Mouse (Mus musculus): ENCODE data around the gene Odf4. TPM values are rescaled to one million over a fixed set of nuclear protein-coding genes. Genes with fewer than 3 reads are reported as not detected.

The Odf4 gene
- polyA plus RNA-seq, 1 experiment from 2014 or later = not detected

- no peaks in the 10 kb centered on the region for H3K27me3 ChIP-seq (ENCODE audit: control insufficient read depth, insufficient read depth, low read depth, low read length)
- H3K4me1 ChIP-seq (ENCODE audit: control insufficient read depth, low read depth, low read length) = peaks cover 24% of the 10 kb centered on the region
- no peak overlapping the region for H3K4me3 ChIP-seq (ENCODE audit: low read depth, low read length)
- H3K27ac ChIP-seq (ENCODE audit: low read length) = no peak overlapping the region
- no peak for ATAC-seq (ENCODE audit: low read depth)
- 49% methylated on average over 14 of the region's 14 CpGs for WGBS (ENCODE audit: insufficient replicate concordance)
- no peak overlapping the region for H3K4me2 ChIP-seq (ENCODE audit: low read depth, low read length)
- no peaks in the 10 kb centered on the region for H3K9me3 ChIP-seq (replicated peaks; ENCODE audit: control insufficient read depth, low read length)
- no peaks in the 10 kb centered on the region for H3K36me3 ChIP-seq (ENCODE audit: control insufficient read depth, insufficient read depth)
- no peak overlapping the region for H3K9ac ChIP-seq (ENCODE audit: low read depth, low read length)
Measured at GRCm38 (mm10) chr11:68882107-68882506, 44.8 kb downstream of the Odf4 start.

GRCm38 (mm10) chr11:68878811-68879210 lies 48.1 kb downstream of the Odf4 start:
- peaks cover 11% of the 10 kb centered on the region for H3K4me1 ChIP-seq (ENCODE audit: control insufficient read depth, low read depth, low read length)
- ATAC-seq (ENCODE audit: low read depth) = no peak
- no peaks in the 10 kb centered on the region for H3K9me3 ChIP-seq (replicated peaks; ENCODE audit: control insufficient read depth, low read length)
- H3K9ac ChIP-seq (ENCODE audit: low read depth, low read length) = no peak overlapping the region
- no peaks in the 10 kb centered on the region for H3K36me3 ChIP-seq (ENCODE audit: control insufficient read depth, insufficient read depth)
- H3K4me3 ChIP-seq (ENCODE audit: low read depth, low read length) = no peak overlapping the region
- no peaks in the 10 kb centered on the region for H3K27me3 ChIP-seq (ENCODE audit: control insufficient read depth, insufficient read depth, low read depth, low read length)
- 57% methylated on average over 5 of the region's 5 CpGs for WGBS (ENCODE audit: insufficient replicate concordance)
- no peak overlapping the region for H3K27ac ChIP-seq (ENCODE audit: low read length)
- no peak overlapping the region for H3K4me2 ChIP-seq (ENCODE audit: low read depth, low read length)

DNA sequence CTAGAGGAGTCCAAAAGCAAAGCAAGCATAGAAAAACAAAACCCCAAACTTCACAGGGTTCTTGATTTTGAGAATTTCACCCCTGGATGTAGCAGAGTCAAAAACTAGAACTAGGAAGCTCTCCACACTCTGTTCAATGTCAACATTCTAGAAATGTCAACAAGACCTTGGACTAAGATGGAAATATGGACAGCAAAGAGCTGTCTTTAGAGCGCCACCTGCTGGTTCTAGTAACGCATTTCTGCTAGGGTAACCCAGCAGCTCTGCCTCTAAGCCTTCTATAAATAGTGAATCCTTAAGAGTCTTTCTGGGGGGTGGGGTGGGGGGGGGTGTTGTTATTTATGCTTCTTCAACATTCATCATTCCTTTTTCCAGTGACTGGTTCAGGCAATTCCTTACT lies 52.0 kb downstream of the Odf4 start:
- no peaks in the 10 kb centered on the region for H3K36me3 ChIP-seq (ENCODE audit: control insufficient read depth, insufficient read depth)
- no peaks in the 10 kb centered on the region for H3K9me3 ChIP-seq (replicated peaks; ENCODE audit: control insufficient read depth, low read length)
- H3K4me1 ChIP-seq (ENCODE audit: control insufficient read depth, low read depth, low read length) = peaks cover 4% of the 10 kb centered on the region; the same call in 1 of the 2 replicates
- no peak overlapping the region for H3K9ac ChIP-seq (ENCODE audit: low read depth, low read length)
- H3K27ac ChIP-seq (ENCODE audit: low read length) = no peak overlapping the region
- no peaks in the 10 kb centered on the region for H3K27me3 ChIP-seq (ENCODE audit: control insufficient read depth, insufficient read depth, low read depth, low read length)
- peak; percentile 55; the same call in 1 of the 2 replicates for ATAC-seq (ENCODE audit: low read depth)
- 0% methylated on average over 2 of the region's 2 CpGs for WGBS (ENCODE audit: insufficient replicate concordance)
- no peak overlapping the region for H3K4me3 ChIP-seq (ENCODE audit: low read depth, low read length)
- H3K4me2 ChIP-seq (ENCODE audit: low read depth, low read length) = no peak overlapping the region

Other genes with a start within 250 kb of the Odf4 start
- gene Myh10, start 235.5 kb downstream of the Odf4 start, polyA plus RNA-seq (2015; fragmentation: Nextera tagmentation; extraction: Ambion mirVana) = 13.0 and 13.6 TPM in 2 replicates
- gene Ndel1, start 55.2 kb downstream of the Odf4 start, polyA plus RNA-seq (2015; fragmentation: Nextera tagmentation; extraction: Ambion mirVana) = 36.9 and 38.6 TPM in 2 replicates
- 0.04 and 0.14 TPM in 2 replicates for gene Rnf222, start 38.5 kb downstream of the Odf4 start, polyA plus RNA-seq (2015; fragmentation: Nextera tagmentation; extraction: Ambion mirVana)
- 457 and 528 TPM in 2 replicates for gene Rpl26, start 25.5 kb downstream of the Odf4 start, polyA plus RNA-seq (2015; fragmentation: Nextera tagmentation; extraction: Ambion mirVana)
- gene Arhgef15, start 30.4 kb upstream of the Odf4 start, polyA plus RNA-seq (2015; fragmentation: Nextera tagmentation; extraction: Ambion mirVana) = 1.7 and 2.0 TPM in 2 replicates
- gene Slc25a35, start 41.0 kb upstream of the Odf4 start, polyA plus RNA-seq (2015; fragmentation: Nextera tagmentation; extraction: Ambion mirVana) = 0.37 and 0.80 TPM in 2 replicates
- gene Rangrf, start 48.1 kb upstream of the Odf4 start, polyA plus RNA-seq (2015; fragmentation: Nextera tagmentation; extraction: Ambion mirVana) = 16.3 and 19.3 TPM in 2 replicates
- gene Pfas, start 81.4 kb upstream of the Odf4 start, polyA plus RNA-seq (2015; fragmentation: Nextera tagmentation; extraction: Ambion mirVana) = 13.7 and 15.4 TPM in 2 replicates
- 17.2 and 23.0 TPM in 2 replicates for gene Ctc1, start 88.8 kb upstream of the Odf4 start, polyA plus RNA-seq (2015; fragmentation: Nextera tagmentation; extraction: Ambion mirVana)
- gene Aurkb, start 118.6 kb upstream of the Odf4 start, polyA plus RNA-seq (2015; fragmentation: Nextera tagmentation; extraction: Ambion mirVana) = 101 and 107 TPM in 2 replicates
- gene Borcs6, start 132.6 kb upstream of the Odf4 start, polyA plus RNA-seq (2015; fragmentation: Nextera tagmentation; extraction: Ambion mirVana) = 3.1 and 3.6 TPM in 2 replicates
- 20.2 and 21.7 TPM in 2 replicates for gene Tmem107, start 143.7 kb upstream of the Odf4 start, polyA plus RNA-seq (2015; fragmentation: Nextera tagmentation; extraction: Ambion mirVana)
- 16.4 and 25.4 TPM in 2 replicates for gene Vamp2, start 161.4 kb upstream of the Odf4 start, polyA plus RNA-seq (2015; fragmentation: Nextera tagmentation; extraction: Ambion mirVana)
- gene Per1, start 168.1 kb upstream of the Odf4 start, polyA plus RNA-seq (2015; fragmentation: Nextera tagmentation; extraction: Ambion mirVana) = 6.9 and 8.5 TPM in 2 replicates
- gene Hes7, start 193.3 kb upstream of the Odf4 start, polyA plus RNA-seq (2015; fragmentation: Nextera tagmentation; extraction: Ambion mirVana) = 0.06 and 0.07 TPM in 2 replicates
- 0.07 TPM in 1 of 2 replicates, not detected in the other for gene 9130213A22Rik, start 195.5 kb upstream of the Odf4 start, polyA plus RNA-seq (2015; fragmentation: Nextera tagmentation; extraction: Ambion mirVana)
- 0.09 and 0.39 TPM in 2 replicates for gene Aloxe3, start 198.8 kb upstream of the Odf4 start, polyA plus RNA-seq (2015; fragmentation: Nextera tagmentation; extraction: Ambion mirVana)
- not detected in 2 replicates for gene Alox12b, start 229.9 kb upstream of the Odf4 start, polyA plus RNA-seq (2015; fragmentation: Nextera tagmentation; extraction: Ambion mirVana)